Mouse (Mus musculus) testis, adult 2 months (tissue): ENCODE data around the gene Hdac8.

Source experiments
- CTCF ChIP-seq: fragments of 200-500 bp; IDR thresholded peaks from 2 replicates; pipeline ENCODE4 v1.5.1; 2012; ENCODE audit warnings: low read depth, mild to moderate bottlenecking, inconsistent platforms, low read length, moderate library complexity; ENCODE audit not compliant: control insufficient read depth, insufficient read depth, insufficient replicate concordance
- POLR2A ChIP-seq: fragments of 200-500 bp; IDR thresholded peaks from 2 replicates; pipeline ENCODE4 v1.6.1; 2012; ENCODE audit warnings: low read depth, mild to moderate bottlenecking, inconsistent platforms, low read length, moderate library complexity; ENCODE audit not compliant: control insufficient read depth

DNA sequence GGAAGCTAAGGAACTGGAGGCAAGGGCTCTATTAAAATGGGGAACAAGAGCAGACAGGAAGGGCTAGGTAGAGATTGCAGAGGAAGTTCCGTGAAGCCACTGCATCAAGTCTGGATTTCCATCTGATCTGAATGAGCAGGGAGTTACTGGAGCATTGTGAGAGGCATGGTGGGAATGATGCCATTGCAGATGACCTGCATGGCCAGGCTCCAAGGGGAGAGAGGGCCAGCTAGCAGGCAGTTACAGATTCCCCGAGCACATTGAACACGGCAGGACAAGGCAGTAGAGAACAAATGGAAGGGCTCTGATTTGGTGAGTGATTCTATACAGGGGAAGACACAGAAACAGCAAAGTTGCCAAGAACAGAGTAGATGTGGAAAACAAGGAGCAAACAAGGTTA, 138.6 kb downstream of the Hdac8 start:
- TF ChIP-seq CTCF: no peak
- no peak for TF ChIP-seq POLR2A
